Mouse (Mus musculus): ENCODE data around the gene Mylpf.

DNA sequence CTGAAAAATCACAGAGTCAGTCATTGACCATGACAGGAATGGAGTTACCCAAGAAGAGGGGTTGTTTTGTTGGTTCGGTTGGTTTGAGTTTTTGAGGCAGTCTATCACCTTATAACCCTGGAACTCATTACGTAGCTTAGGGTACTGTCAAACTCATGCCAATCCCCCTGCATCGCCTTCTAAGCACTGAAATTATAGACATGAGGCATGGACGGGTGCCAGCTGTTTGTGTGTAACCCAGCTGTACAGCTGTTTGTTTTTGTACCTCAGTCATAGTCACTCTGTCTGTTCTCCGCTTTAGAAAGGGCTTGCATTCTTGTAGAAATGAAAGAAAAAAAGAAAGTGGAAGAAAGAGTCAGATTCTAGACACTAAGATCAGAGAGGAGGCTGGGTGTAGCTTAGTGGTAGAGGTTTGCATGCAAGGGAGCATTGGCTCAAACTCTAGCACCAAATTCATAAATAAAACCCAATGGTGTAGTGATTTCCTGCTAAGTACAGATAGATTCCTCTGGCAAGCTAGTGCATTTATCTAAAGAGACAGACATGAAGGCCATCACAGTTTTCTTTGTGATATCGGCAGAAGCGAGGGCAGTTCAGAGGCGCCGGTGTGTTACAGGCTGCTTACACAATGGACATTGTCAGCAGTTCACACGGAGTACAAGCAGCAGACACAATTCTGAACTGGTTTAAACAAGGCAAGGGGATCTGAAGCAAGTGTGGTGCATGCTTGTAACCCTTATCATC lies 53.7 kb downstream of the Mylpf start:
- TF ChIP-seq CTCF (IDR thresholded peaks at IDR 0.05; ENCODE audit: insufficient read depth, low read depth, low read length) (no peak), POLR2A (IDR thresholded peaks at IDR 0.05; ENCODE audit: insufficient read depth, low read depth, low read length) (no peak)
